Mouse (Mus musculus): ENCODE data around the gene Mrps11. TPM values are rescaled to one million over a fixed set of nuclear protein-coding genes. Genes with fewer than 3 reads are reported as not detected.

The Mrps11 gene
- polyA plus RNA-seq, 1 experiment from 2014 or later = 65.6 TPM

Other genes with a start within 250 kb of the Mrps11 start
- 3.5 and 3.6 TPM in 2 replicates for gene Ntrk3, start 45.1 kb upstream of the Mrps11 start, polyA plus RNA-seq (2015; fragmentation: Nextera tagmentation; extraction: Ambion mirVana)
- gene Mrpl46, start 412 bp downstream of the Mrps11 start, polyA plus RNA-seq (2015; fragmentation: Nextera tagmentation; extraction: Ambion mirVana) = 54.7 and 63.2 TPM in 2 replicates
- gene Det1, start 64.1 kb downstream of the Mrps11 start, polyA plus RNA-seq (2015; fragmentation: Nextera tagmentation; extraction: Ambion mirVana) = 14.7 and 16.4 TPM in 2 replicates
- gene Aen, start 112.7 kb downstream of the Mrps11 start, polyA plus RNA-seq (2015; fragmentation: Nextera tagmentation; extraction: Ambion mirVana) = 35.9 and 38.4 TPM in 2 replicates
- 22.4 and 24.3 TPM in 2 replicates for gene Isg20, start 130.3 kb downstream of the Mrps11 start, polyA plus RNA-seq (2015; fragmentation: Nextera tagmentation; extraction: Ambion mirVana)

Data from stomach, embryonic 16.5 days (tissue).